Mouse (Mus musculus): ENCODE measurements around the gene Clhc1. TPM values are rescaled to one million over a fixed set of nuclear protein-coding genes. Genes with fewer than 3 reads are reported as not detected.
A peak's percentile ranks its signal among the peaks of the same experiment; 100 is the strongest.

Clhc1 gene
- polyA plus RNA-seq, 1 experiment from 2014 or later, result 0.28 TPM

DNA sequence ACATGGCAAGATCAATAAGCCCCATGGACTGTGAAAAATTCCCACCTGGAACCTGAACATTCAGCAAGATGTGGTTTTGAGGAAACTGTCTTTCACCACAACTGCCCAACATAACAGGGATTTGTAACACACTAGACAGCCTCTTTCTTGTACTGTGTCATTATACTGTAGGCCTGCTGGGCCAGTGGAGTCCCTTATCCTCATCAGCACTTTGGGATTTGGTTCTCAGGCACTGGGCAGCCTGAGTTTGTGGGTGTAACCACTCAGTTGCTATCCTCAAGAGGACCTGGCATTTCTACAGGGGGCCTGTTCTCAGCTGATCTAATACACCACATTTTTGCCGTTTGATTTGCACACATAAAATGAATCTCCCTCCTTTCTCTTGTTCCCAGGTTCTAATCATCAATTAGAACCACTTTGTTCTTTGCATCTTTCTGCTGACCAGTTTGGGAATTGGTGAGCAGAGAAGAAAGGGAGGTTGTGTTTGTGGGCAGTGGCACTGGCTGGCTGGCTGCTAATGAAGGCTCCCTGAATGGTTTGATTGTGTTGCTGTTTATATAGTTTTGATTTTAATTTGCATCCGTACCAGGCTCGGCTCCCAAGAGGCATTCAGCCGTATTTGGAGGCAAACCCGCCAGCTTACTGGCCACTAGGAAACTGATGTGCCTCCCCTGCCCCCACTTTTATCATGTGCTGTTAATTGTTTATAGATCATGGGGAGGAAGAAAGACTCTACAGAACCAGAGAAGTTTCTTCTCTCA, 74.5 kb downstream of the Clhc1 start:
- H3K27me3 ChIP-seq (replicated peaks; ENCODE audit: control insufficient read depth, insufficient read depth, low read length), result no peaks in the 10 kb centered on the region
- 74% methylated on average over 5 of the region's 5 CpGs for WGBS
- no peak for ATAC-seq (replicated peaks; ENCODE audit: low FRiP score, low TSS enrichment, low read depth)
- no peak overlapping the region for H3K27ac ChIP-seq (ENCODE audit: low read depth)
- H3K4me3 ChIP-seq (ENCODE audit: low read depth, low read length), result no peak overlapping the region
- no peaks in the 10 kb centered on the region; the same call in 1 of the 2 replicates for H3K4me1 ChIP-seq (replicated peaks; ENCODE audit: control insufficient read depth, insufficient read depth, low read length)
- H3K9ac ChIP-seq (ENCODE audit: low read length), result no peak overlapping the region
- DNase-seq (ENCODE audit: low spot score), result no peak
- no peak overlapping the region for H3K4me2 ChIP-seq (ENCODE audit: low read length)
- no peaks in the 10 kb centered on the region for H3K36me3 ChIP-seq (ENCODE audit: control insufficient read depth, insufficient read depth, low read length)
- H3K9me3 ChIP-seq (ENCODE audit: control insufficient read depth, low read length), result no peaks in the 10 kb centered on the region

DNA sequence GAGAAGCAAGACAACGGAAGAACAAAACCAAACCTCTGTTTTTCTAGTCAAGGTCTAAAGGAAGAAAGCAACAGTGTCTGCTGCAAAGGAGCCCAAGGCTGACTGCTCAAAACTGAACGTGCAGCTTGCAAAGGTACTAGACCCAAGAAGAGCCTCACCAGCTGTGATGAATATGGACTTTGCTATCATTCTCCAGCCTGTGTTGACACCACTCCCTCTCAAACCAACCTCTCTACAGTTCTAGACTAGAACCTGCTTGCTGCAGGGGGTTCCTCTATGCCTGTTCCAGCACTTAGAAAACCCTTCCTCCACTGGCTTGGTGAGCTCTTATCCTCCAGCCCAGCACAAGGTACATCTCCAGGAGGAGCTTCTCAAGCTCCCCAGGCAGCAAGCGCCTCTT, 75.6 kb downstream of the Clhc1 start:
- Histone ChIP-seq H3K4me1 (replicated peaks; ENCODE audit: control insufficient read depth, insufficient read depth, low read length) (no peaks in the 10 kb centered on the region; the same call in 1 of the 2 replicates), H3K27ac (ENCODE audit: low read depth) (no peak overlapping the region), H3K36me3 (ENCODE audit: control insufficient read depth, insufficient read depth, low read length) (no peaks in the 10 kb centered on the region), H3K27me3 (replicated peaks; ENCODE audit: control insufficient read depth, insufficient read depth, low read length) (no peaks in the 10 kb centered on the region), H3K4me3 (ENCODE audit: low read depth, low read length) (no peak overlapping the region), H3K4me2 (ENCODE audit: low read length) (no peak overlapping the region), H3K9ac (ENCODE audit: low read length) (no peak overlapping the region), H3K9me3 (ENCODE audit: control insufficient read depth, low read length) (no peaks in the 10 kb centered on the region)
- ATAC-seq (replicated peaks; ENCODE audit: low FRiP score, low TSS enrichment, low read depth) (no peak), DNase-seq (ENCODE audit: low spot score) (no peak)
- 74% methylated on average over 3 of the region's 3 CpGs for WGBS

DNA sequence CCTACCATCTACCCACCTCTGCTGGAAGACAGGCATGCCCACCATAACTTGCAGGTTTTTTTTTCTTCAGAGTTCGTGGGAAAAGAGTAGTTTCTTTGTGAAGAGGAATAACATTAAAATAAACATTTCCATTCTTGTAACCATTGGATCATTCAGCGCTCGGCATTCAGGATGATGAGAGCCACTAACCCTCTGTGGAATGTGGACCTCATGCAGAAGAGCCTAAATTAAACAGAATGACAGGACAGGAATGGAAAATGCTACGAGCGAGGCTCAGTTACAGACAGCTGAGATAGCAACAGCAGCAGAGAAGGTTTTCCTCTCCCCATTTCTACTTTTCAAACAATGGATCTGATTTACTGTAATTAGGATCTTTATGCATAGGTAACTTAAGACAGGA, 78.8 kb downstream of the Clhc1 start:
- H3K27me3 ChIP-seq (replicated peaks; ENCODE audit: control insufficient read depth, insufficient read depth, low read length), result no peaks in the 10 kb centered on the region
- DNase-seq (ENCODE audit: low spot score), result no peak
- WGBS, result 23% methylated on average over 5 of the region's 5 CpGs

DNA sequence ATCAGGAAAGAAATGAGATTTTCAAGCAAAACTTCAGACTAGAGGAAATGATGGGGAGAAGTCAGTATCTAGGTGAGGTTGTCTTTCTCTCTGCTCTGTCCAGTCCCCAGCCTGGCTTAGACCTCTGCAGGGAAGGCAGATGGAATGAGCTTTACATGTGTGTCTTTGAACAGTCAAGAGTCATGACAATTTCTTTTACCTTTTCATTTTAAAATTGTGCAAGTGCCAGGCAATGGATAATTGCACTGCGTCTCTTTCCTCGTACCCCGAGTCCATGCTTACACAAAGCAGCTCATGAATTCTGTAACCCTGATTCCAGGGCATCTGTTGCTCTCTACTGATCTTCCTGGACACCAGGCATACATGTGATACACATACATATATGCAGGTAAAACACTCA, 80.0 kb downstream of the Clhc1 start:
- Histone ChIP-seq H3K36me3 (ENCODE audit: control insufficient read depth, insufficient read depth, low read length) (no peaks in the 10 kb centered on the region), H3K4me1 (replicated peaks; ENCODE audit: control insufficient read depth, insufficient read depth, low read length) (no peaks in the 10 kb centered on the region; the same call in 1 of the 2 replicates), H3K4me3 (ENCODE audit: low read depth, low read length) (no peak overlapping the region), H3K9me3 (ENCODE audit: control insufficient read depth, low read length) (no peaks in the 10 kb centered on the region), H3K27ac (ENCODE audit: low read depth) (no peak overlapping the region), H3K27me3 (replicated peaks; ENCODE audit: control insufficient read depth, insufficient read depth, low read length) (no peaks in the 10 kb centered on the region), H3K9ac (ENCODE audit: low read length) (no peak overlapping the region), H3K4me2 (ENCODE audit: low read length) (no peak overlapping the region)
- ATAC-seq (replicated peaks; ENCODE audit: low FRiP score, low TSS enrichment, low read depth), result no peak
- WGBS, result 98% methylated on average over 3 of the region's 3 CpGs
- no peak for DNase-seq (ENCODE audit: low spot score)

More for the DNA sequence above, 78.8 kb downstream of the Clhc1 start:
- Histone ChIP-seq H3K9ac (ENCODE audit: low read length) (no peak overlapping the region), H3K36me3 (ENCODE audit: control insufficient read depth, insufficient read depth, low read length) (no peaks in the 10 kb centered on the region), H3K4me1 (replicated peaks; ENCODE audit: control insufficient read depth, insufficient read depth, low read length) (no peaks in the 10 kb centered on the region; the same call in 1 of the 2 replicates), H3K4me2 (ENCODE audit: low read length) (no peak overlapping the region), H3K9me3 (ENCODE audit: control insufficient read depth, low read length) (no peaks in the 10 kb centered on the region), H3K27ac (ENCODE audit: low read depth) (peak overlapping the region; percentile 47; the same call in 1 of the 2 replicates), H3K4me3 (ENCODE audit: low read depth, low read length) (no peak overlapping the region)
- ATAC-seq (replicated peaks; ENCODE audit: low FRiP score, low TSS enrichment, low read depth), result no peak

Other genes with a start within 250 kb of the Clhc1 start
- 19.4 and 20.9 TPM in 2 replicates for gene Ccdc88a, start 174.3 kb upstream of the Clhc1 start, polyA plus RNA-seq (2014; fragmentation: Nextera tagmentation; extraction: Ambion mirVana)
- gene Prorsd1, start 32.9 kb upstream of the Clhc1 start, polyA plus RNA-seq (2014; fragmentation: Nextera tagmentation; extraction: Ambion mirVana), result 29.4 and 31.7 TPM in 2 replicates
- gene Mtif2, start 21.5 kb upstream of the Clhc1 start, polyA plus RNA-seq (2014; fragmentation: Nextera tagmentation; extraction: Ambion mirVana), result 44.8 and 45.4 TPM in 2 replicates
- 1,435 and 1,466 TPM in 2 replicates for gene Rps27a, start 159 bp downstream of the Clhc1 start, polyA plus RNA-seq (2014; fragmentation: Nextera tagmentation; extraction: Ambion mirVana)
- gene Rtn4, start 145.0 kb downstream of the Clhc1 start, polyA plus RNA-seq (2014; fragmentation: Nextera tagmentation; extraction: Ambion mirVana), result 49.6 and 54.6 TPM in 2 replicates